Mouse (Mus musculus): Measurements from ENCODE around the gene Clec1b. TPM values are rescaled to one million over a fixed set of nuclear protein-coding genes. Genes with fewer than 3 reads are reported as not detected.

The Clec1b gene
- total RNA-seq, 2 experiments from 2014 or later, result not detected

DNA sequence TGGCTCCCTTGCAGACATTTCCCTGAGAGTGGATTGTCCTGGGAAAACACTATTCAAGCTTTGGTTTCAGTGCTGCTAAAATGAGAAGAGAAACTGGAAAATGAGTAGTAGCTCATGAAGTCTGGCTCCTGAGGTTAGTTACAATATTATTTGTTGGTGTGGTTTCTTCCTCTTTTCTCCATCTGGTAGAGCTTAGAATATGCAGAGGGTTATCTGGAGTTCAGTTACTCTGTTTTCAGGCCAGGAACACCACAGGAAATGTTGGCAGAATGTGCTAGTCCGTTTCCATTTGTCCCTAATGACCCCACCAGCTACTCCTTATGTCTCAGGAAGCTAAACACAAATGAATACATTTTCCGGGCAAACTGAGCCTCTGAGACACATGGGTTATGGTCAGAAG is 10.2 kb downstream of the Clec1b start:
- no peak for DNase-seq (ENCODE audit: extremely low spot score in 1 of 2, low spot score in 1 of 2)

DNA sequence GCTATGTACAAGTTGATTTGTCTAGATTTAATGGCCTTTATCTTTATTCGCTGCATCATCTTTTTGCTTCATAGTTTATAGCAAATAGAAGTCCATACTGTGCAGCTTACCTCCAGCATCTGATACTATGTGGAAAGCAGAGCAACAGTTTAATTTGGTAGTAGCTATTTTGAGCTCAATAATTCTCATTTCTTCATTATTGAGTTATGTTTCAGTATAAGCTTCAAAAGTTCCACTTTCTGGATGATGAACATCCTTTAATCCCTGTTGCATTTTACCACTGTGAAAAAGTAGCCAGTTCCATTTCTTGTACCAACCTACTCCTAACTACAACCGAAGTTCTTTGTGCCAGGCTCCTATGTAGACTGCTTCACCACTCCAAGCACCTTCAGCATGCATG is 11.5 kb downstream of the Clec1b start, which contains the start of gene Clec9a:
Gene Clec9a, plus strand, starts transcription at position 301 of the 400 bp plus-strand sequence.
- DNase-seq (ENCODE audit: extremely low spot score in 1 of 2, low spot score in 1 of 2), result no peak

DNA sequence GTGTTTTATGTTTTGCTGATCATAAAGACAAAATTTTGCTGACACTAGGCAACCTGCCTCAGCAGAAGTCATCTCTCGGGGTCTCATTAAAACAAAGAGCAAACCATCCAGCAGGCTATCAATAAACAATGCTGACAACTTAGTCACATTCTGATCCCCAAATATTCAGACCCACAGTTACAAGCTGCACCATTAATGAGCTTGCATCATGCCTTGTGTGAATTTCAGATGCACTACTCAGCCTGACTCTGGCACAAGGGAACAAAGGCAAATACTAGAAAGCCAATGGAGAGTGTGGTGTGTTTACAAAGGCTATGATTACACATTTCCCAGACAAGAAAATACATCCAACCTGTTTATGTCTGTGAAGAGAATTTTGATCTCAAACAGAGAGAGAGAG is 17.1 kb downstream of the Clec1b start:
- DNase-seq (ENCODE audit: extremely low spot score in 1 of 2, low spot score in 1 of 2), result no peak

- DNase-seq (ENCODE audit: extremely low spot score in 1 of 2, low spot score in 1 of 2), result no peak
Observed at GRCm38 (mm10) chr6:129422311-129422710, 25.2 kb downstream of the Clec1b start.

GRCm38 (mm10) chr6:129423040-129423733 is 26.1 kb downstream of the Clec1b start:
- DNase-seq (ENCODE audit: extremely low spot score in 1 of 2, low spot score in 1 of 2), result no peak

- peak; percentile 61 to 65 for DNase-seq (ENCODE audit: extremely low spot score in 1 of 2, low spot score in 1 of 2)
Observed at GRCm38 (mm10) chr6:129423734-129424072, 26.6 kb downstream of the Clec1b start.

GRCm38 (mm10) chr6:129425217-129425616 is 28.1 kb downstream of the Clec1b start:
- DNase-seq (ENCODE audit: extremely low spot score in 1 of 2, low spot score in 1 of 2), result no peak

DNA sequence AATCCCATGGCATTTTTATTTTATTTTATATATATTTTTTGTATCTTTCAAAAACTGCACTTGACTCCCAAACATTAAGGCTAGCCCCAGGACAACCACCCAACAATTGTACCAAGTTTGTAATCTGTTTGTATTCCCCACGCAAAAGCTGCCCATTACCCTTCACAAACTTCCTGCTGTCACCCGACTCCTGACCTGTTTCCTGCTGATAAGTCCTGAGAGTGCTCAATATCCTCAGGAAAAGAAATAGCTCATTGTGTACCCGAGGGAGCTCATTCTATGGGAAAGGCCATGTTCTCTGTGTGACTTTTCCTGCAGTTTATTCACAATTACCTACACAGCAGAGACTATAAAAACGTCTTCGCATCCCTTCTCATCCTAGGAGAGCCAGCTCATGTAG is 28.7 kb downstream of the Clec1b start:
- DNase-seq (ENCODE audit: extremely low spot score in 1 of 2, low spot score in 1 of 2), result no peak

DNA sequence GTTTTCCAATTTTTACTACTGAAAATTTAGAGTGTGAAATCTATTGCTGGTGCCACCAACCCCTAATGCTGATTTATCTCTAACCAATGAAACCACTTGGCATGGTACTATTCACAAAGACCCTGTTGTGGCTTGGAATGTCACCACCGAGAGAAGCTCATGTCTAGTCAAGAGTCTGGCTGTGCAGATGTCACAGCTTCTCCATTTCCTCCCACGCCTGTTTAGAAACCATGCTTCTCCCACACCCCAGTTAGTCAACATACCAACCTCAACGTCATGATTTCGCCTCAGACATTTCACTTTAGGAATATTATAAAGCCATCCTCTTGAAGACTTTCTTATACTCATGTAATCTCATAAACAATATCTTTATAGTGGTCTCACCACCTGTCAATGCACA is 30.2 kb downstream of the Clec1b start:
- no peak for DNase-seq (ENCODE audit: extremely low spot score in 1 of 2, low spot score in 1 of 2)

GRCm38 (mm10) chr6:129434239-129434638 is 37.1 kb downstream of the Clec1b start:
- no peak for DNase-seq (ENCODE audit: extremely low spot score in 1 of 2, low spot score in 1 of 2)

- DNase-seq (ENCODE audit: extremely low spot score in 1 of 2, low spot score in 1 of 2), result no peak
Observed at GRCm38 (mm10) chr6:129436025-129436424, 38.9 kb downstream of the Clec1b start.

DNA sequence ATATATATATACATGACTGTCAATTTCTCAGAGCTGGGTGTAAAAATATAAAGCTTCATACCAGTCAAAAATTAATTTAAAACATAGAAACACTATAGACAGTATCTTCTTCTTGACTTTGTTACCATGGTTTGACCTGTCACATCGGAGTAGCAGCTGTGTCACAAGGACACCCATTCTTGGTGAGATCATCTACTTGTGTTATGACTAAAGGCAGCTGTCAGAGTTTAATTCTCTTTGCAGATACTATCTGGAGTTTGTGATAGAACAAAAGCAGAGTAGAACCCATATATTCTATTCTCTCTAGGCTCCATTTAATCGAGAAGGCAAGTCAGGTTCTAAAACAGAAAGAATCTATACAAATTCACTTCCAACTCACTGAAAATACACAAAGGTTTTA is 40.9 kb downstream of the Clec1b start:
- DNase-seq (ENCODE audit: extremely low spot score in 1 of 2, low spot score in 1 of 2), result no peak

DNA sequence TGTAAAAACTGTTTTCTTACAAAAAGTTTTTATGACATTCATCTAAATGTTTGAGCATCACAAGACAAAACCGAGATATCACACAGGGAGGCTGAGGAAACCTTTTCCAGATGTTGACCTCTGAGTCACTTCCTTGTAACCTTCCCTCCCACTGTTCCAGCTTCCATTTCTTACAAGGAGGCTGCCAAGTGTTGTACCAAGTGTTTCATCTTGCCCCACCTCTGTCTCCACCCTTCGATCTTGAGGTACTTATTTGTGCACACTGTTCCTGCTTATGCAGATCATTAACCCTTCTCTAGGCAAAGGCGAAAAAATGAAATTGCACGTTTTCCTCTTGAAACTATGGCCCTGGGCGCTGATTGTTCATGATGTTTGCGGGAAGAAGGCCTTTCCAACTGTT is 52.6 kb downstream of the Clec1b start:
- no peak for DNase-seq (ENCODE audit: extremely low spot score in 1 of 2, low spot score in 1 of 2)

GRCm38 (mm10) chr6:129451411-129452039 is 54.4 kb downstream of the Clec1b start, which contains the start of gene Clec1a:
Gene Clec1a (minus strand): TSS chr6:129452000.
- DNase-seq (ENCODE audit: extremely low spot score in 1 of 2, low spot score in 1 of 2), result peak in 1 of 2 experiments; percentile 8

Other genes with a start within 250 kb of the Clec1b start
- gene Clec2d, start 216.7 kb upstream of the Clec1b start, total RNA-seq (2021), result 1 to 10 TPM; 6.2 to 7.4 TPM
- gene Cd69, start 121.9 kb upstream of the Clec1b start, total RNA-seq (2021), result not detected
- gene 4922502D21Rik, start 65.5 kb upstream of the Clec1b start, total RNA-seq (2021), result not detected
- gene Clec12a, start 54.6 kb upstream of the Clec1b start, total RNA-seq (2021), result not detected
- gene Clec12b, start 11.4 kb upstream of the Clec1b start, total RNA-seq (2021), result not detected
- gene Clec9a, start 11.6 kb downstream of the Clec1b start, total RNA-seq (2021), result not detected
- 1 to 10 TPM; 3.1 to 3.5 TPM for gene Clec1a, start 54.7 kb downstream of the Clec1b start, total RNA-seq (2021)
- gene Olr1, start 109.9 kb downstream of the Clec1b start, total RNA-seq (2021), result not detected
- not detected for gene Tmem52b, start 115.3 kb downstream of the Clec1b start, total RNA-seq (2021)
- gene Gabarapl1, start 135.9 kb downstream of the Clec1b start, total RNA-seq (2021), result 100 to 1,000 TPM; 613 to 690 TPM
- not detected for gene Klre1, start 180.6 kb downstream of the Clec1b start, total RNA-seq (2021)
- not detected for gene Klrd1, start 194.5 kb downstream of the Clec1b start, total RNA-seq (2021)
- gene Klrk1, start 226.6 kb downstream of the Clec1b start, total RNA-seq (2021), result not detected
- not detected for gene Klrc3, start 246.0 kb downstream of the Clec1b start, total RNA-seq (2021)

Measured in layer of hippocampus, postnatal 25 days (tissue).